Mouse (Mus musculus): Measurements from ENCODE around the gene Rhbdl2.

GRCm38 (mm10) chr4:123767807-123768206, 19.9 kb upstream of the Rhbdl2 start:
- TF ChIP-seq POLR2AphosphoS5 (IDR thresholded peaks at IDR 0.05; ENCODE audit: insufficient replicate concordance, low read depth, low read length) (no peak), TAL1 (conservative IDR thresholded peaks at IDR 0.05; ENCODE audit: low read depth, low read length) (no peak), CTCF (IDR thresholded peaks at IDR 0.05; ENCODE audit: low read depth, low read length) (no peak), GATA1 (IDR thresholded peaks at IDR 0.05; ENCODE audit: borderline replicate concordance, low read length) (no peak)
